Mouse (Mus musculus) spleen, adult 2 months (tissue): ENCODE data around the gene Ppip5k2.

ENCODE experiments used
- CTCF ChIP-seq: fragments of 200-500 bp; IDR thresholded peaks from 2 replicates; pipeline ENCODE4 v1.5.1; 2011; ENCODE audit warnings: mild to moderate bottlenecking, inconsistent platforms; ENCODE audit not compliant: insufficient read depth, insufficient read length, insufficient replicate concordance; ENCODE audit errors: extremely low read depth
- POLR2A ChIP-seq: fragments of 200-500 bp; IDR thresholded peaks from 2 replicates; pipeline ENCODE4 v1.6.1; 2011; ENCODE audit warnings: low read depth, low read length, inconsistent platforms

DNA sequence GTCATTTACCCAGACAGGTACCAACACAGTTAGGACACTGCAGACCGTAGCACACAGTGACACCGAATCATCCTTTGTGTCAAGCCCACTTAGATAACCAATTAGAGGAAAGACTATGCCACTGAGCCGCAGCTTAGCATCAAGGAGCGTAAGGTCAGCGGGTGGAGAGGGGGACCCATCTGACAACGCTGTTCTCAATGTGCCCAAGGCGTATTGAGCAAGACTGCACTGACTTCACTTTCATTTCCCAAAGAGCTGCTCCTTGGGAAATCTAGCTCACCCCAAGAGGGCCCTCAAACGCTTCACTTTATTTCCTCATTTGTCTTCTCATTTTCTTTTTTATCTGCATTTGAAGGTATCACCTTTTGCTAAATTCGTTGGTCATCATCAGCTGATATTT is 51.8 kb downstream of the Ppip5k2 start:
- no peak for TF ChIP-seq POLR2A
- no peak for TF ChIP-seq CTCF
